Mouse (Mus musculus) embryonic fibroblast, embryonic 13.5 days (primary cell): Measurements from ENCODE around the gene A230072I06Rik. TPM values are rescaled to one million over a fixed set of nuclear protein-coding genes. Genes with fewer than 3 reads are reported as not detected.

Source experiments
- H3K27ac ChIP-seq: 2 replicates; pipeline ENCODE4 v1.5.1; 2012; ENCODE audit warnings: low read length, control low read depth, inconsistent platforms; ENCODE audit not compliant: insufficient read depth
- H3K4me1 ChIP-seq: 2 replicates; pipeline ENCODE4 v1.6.1; 2011; ENCODE audit warnings: low read length; ENCODE audit not compliant: control insufficient read depth, insufficient read depth
- H3K4me3 ChIP-seq: 2 replicates; pipeline ENCODE4 v1.5.1; 2011; ENCODE audit warnings: mild to moderate bottlenecking, control low read depth, low read length; ENCODE audit not compliant: insufficient read depth
- CTCF ChIP-seq: IDR thresholded peaks from 2 replicates; pipeline ENCODE4 v1.5.1; 2011; ENCODE audit warnings: mild to moderate bottlenecking, control low read depth, low read length, moderate library complexity, borderline replicate concordance; ENCODE audit not compliant: insufficient read depth
- POLR2A ChIP-seq: IDR thresholded peaks from 2 replicates; pipeline ENCODE4 v1.6.1; 2011; ENCODE audit warnings: low read depth, mild to moderate bottlenecking, control low read depth, low read length, moderate library complexity
- polyA plus RNA-seq: library from polyadenylated mRNA; stranded (reverse); fragments of >200 nt; gene quantifications from 2 replicates; pipeline ENCODE4 v1.2.4, GENCODE M21; 2011; ENCODE audit warnings: low read depth; ENCODE audit not compliant: missing spikeins, insufficient read length

The A230072I06Rik gene
- not detected in 2 replicates for polyA plus RNA-seq

GRCm38 (mm10) chr8:12278663-12279312 is at the start of gene A230072I06Rik:
A230072I06Rik (plus strand) TSS chr8:12278819.
- Histone ChIP-seq H3K4me3 (no peak within 1 kb of the TSS), H3K4me1 (no peaks in the 10 kb centered on the region), H3K27ac (no peak within 1 kb of the TSS)
- no peak for TF ChIP-seq CTCF
- TF ChIP-seq POLR2A = no peak

GRCm38 (mm10) chr8:12234039-12234438 is 44.6 kb upstream of the A230072I06Rik start:
- no peak overlapping the region for H3K4me3 ChIP-seq
- H3K27ac ChIP-seq = no peak overlapping the region
- no peaks in the 10 kb centered on the region for H3K4me1 ChIP-seq
- TF ChIP-seq POLR2A (no peak), CTCF (no peak)

- Histone ChIP-seq H3K4me1 (no peaks in the 10 kb centered on the region), H3K27ac (no peak overlapping the region), H3K4me3 (no peak overlapping the region)
- TF ChIP-seq CTCF (no peak), POLR2A (no peak)
Measured at GRCm38 (mm10) chr8:12238775-12239174, 39.8 kb upstream of the A230072I06Rik start.

- no peaks in the 10 kb centered on the region for H3K4me1 ChIP-seq
- TF ChIP-seq CTCF = no peak
- TF ChIP-seq POLR2A = no peak
- no peak overlapping the region for H3K27ac ChIP-seq
- no peak overlapping the region for H3K4me3 ChIP-seq
Measured at GRCm38 (mm10) chr8:12240143-12240542, 38.5 kb upstream of the A230072I06Rik start.

- TF ChIP-seq CTCF (no peak), POLR2A (no peak)
- H3K4me1 ChIP-seq = no peaks in the 10 kb centered on the region
- H3K27ac ChIP-seq = no peak overlapping the region
- no peak overlapping the region for H3K4me3 ChIP-seq
Measured at GRCm38 (mm10) chr8:12243746-12244145, 34.9 kb upstream of the A230072I06Rik start.

GRCm38 (mm10) chr8:12259890-12260289 is 18.7 kb upstream of the A230072I06Rik start:
- Histone ChIP-seq H3K4me1 (no peaks in the 10 kb centered on the region), H3K27ac (no peak overlapping the region), H3K4me3 (no peak overlapping the region)
- TF ChIP-seq POLR2A (no peak), CTCF (no peak)

GRCm38 (mm10) chr8:12260476-12261029 is 18.1 kb upstream of the A230072I06Rik start:
- Histone ChIP-seq H3K4me1 (no peaks in the 10 kb centered on the region), H3K4me3 (no peak overlapping the region), H3K27ac (no peak overlapping the region)
- TF ChIP-seq CTCF (no peak), POLR2A (no peak)

- Histone ChIP-seq H3K27ac (no peak overlapping the region), H3K4me3 (no peak overlapping the region), H3K4me1 (no peaks in the 10 kb centered on the region)
- no peak for TF ChIP-seq CTCF
- no peak for TF ChIP-seq POLR2A
Measured at GRCm38 (mm10) chr8:12261556-12261955, 17.1 kb upstream of the A230072I06Rik start.

- H3K4me1 ChIP-seq = no peaks in the 10 kb centered on the region
- H3K27ac ChIP-seq = no peak overlapping the region
- TF ChIP-seq CTCF (no peak), POLR2A (no peak)
- no peak overlapping the region for H3K4me3 ChIP-seq
Measured at GRCm38 (mm10) chr8:12264996-12265395, 13.6 kb upstream of the A230072I06Rik start.

- H3K27ac ChIP-seq = no peak overlapping the region
- TF ChIP-seq POLR2A (no peak), CTCF (no peak)
Measured at GRCm38 (mm10) chr8:12267863-12268262, 10.8 kb upstream of the A230072I06Rik start.

More at GRCm38 (mm10) chr8:12267863-12268262, 10.8 kb upstream of the A230072I06Rik start:
- H3K4me1 ChIP-seq = no peaks in the 10 kb centered on the region
- no peak overlapping the region for H3K4me3 ChIP-seq
